Mouse (Mus musculus): ENCODE data around the gene Crim1. TPM values are rescaled to one million over a fixed set of nuclear protein-coding genes. Genes with fewer than 3 reads are reported as not detected.
"Not testable (repeated sequence)": the region's sequence is repeated elsewhere in the genome, so short reads cannot be mapped to it uniquely, and the experiment has no call there.

Gene Crim1
- polyA plus RNA-seq, 2 experiments: 10.5 to 22.9 TPM

GRCm38 (mm10) chr17:78248197-78248596 lies 48.1 kb downstream of the Crim1 start:
- no peaks in the 10 kb centered on the region for H3K9me3 ChIP-seq (ENCODE audit: control insufficient read depth, low read length)
- H3K27ac ChIP-seq (replicated peaks; ENCODE audit: low read depth, low read length): no peak overlapping the region
- H3K9ac ChIP-seq (ENCODE audit: low read depth, low read length, severe bottlenecking): no peak overlapping the region
- DNase-seq (ENCODE audit: low spot score) (no peak), ATAC-seq (ENCODE audit: low FRiP score, low read depth) (no peak)
- peaks cover 42% of the 10 kb centered on the region for H3K4me1 ChIP-seq (ENCODE audit: control insufficient read depth, insufficient read depth, low read length)
- H3K36me3 ChIP-seq (ENCODE audit: control insufficient read depth, insufficient read depth, low read length): no peaks in the 10 kb centered on the region
- no peaks in the 10 kb centered on the region for H3K27me3 ChIP-seq (ENCODE audit: control insufficient read depth, insufficient read depth, low read length)
- H3K4me3 ChIP-seq (replicated peaks; ENCODE audit: low read length): no peak overlapping the region
- no peak for TF ChIP-seq POLR2A (IDR thresholded peaks at IDR 0.05; ENCODE audit: borderline replicate concordance, extremely low read depth, insufficient read depth, insufficient read length)
- 43% methylated on average over 5 of the region's 5 CpGs for WGBS
- no peak overlapping the region for H3K4me2 ChIP-seq (replicated peaks; ENCODE audit: low read depth, low read length, severe bottlenecking)

- no peak overlapping the region for H3K9ac ChIP-seq (ENCODE audit: low read depth, low read length, severe bottlenecking)
- WGBS: 17% methylated on average over 3 of the region's 3 CpGs
- no peak for TF ChIP-seq POLR2A (IDR thresholded peaks at IDR 0.05; ENCODE audit: borderline replicate concordance, extremely low read depth, insufficient read depth, insufficient read length)
- no peak overlapping the region for H3K27ac ChIP-seq (replicated peaks; ENCODE audit: low read depth, low read length)
- ATAC-seq (ENCODE audit: low FRiP score, low read depth) (no peak), DNase-seq (ENCODE audit: low spot score) (no peak)
- H3K36me3 ChIP-seq (ENCODE audit: control insufficient read depth, insufficient read depth, low read length): no peaks in the 10 kb centered on the region
- H3K9me3 ChIP-seq (ENCODE audit: control insufficient read depth, low read length): no peaks in the 10 kb centered on the region
- no peak overlapping the region for H3K4me3 ChIP-seq (replicated peaks; ENCODE audit: low read length)
- H3K4me1 ChIP-seq (ENCODE audit: control insufficient read depth, insufficient read depth, low read length): peaks cover 42% of the 10 kb centered on the region
- H3K27me3 ChIP-seq (ENCODE audit: control insufficient read depth, insufficient read depth, low read length): no peaks in the 10 kb centered on the region
- no peak overlapping the region for H3K4me2 ChIP-seq (replicated peaks; ENCODE audit: low read depth, low read length, severe bottlenecking)
Observed at GRCm38 (mm10) chr17:78248943-78249342, 48.9 kb downstream of the Crim1 start.

DNA sequence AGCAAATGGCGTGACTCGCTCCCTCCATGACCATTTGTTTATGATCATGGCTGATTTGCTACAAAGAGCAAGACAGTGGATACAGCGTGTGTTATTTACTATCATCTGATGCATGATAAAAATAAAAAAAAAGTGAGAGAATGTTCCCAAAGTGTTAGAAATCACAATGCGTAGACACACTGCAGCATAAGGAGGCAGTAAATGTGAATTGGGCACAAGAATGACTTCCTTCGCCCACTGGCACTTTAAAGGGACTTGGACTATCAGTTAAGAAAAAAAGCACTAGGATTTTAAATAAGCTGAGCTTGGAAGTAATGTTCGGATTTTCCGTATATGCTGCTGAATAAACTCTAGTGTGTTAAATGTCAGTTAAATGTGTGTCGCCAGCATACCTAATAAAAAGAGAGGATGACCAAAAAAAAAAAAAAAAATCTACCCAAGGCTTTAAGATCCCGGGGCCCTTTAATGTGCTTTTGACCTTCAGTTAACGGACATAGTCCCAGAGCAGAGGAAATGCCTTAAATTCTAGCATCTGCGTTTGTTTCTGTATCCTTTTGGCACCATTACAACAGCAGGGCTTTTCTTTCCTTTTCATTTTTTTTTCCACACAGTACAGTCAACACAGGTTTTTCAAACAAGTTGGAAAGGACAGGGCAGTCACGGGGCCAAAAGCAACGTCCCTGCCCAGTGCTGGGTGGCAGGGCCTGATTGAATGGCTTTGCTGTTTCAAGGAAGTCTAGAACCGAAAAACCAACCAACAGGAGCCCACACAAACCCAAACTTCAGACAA lies 50.3 kb downstream of the Crim1 start:
- H3K9me3 ChIP-seq (ENCODE audit: control insufficient read depth, low read length): no peaks in the 10 kb centered on the region
- no peak overlapping the region for H3K27ac ChIP-seq (replicated peaks; ENCODE audit: low read depth, low read length)
- H3K36me3 ChIP-seq (ENCODE audit: control insufficient read depth, insufficient read depth, low read length): no peaks in the 10 kb centered on the region
- no peak overlapping the region for H3K4me2 ChIP-seq (replicated peaks; ENCODE audit: low read depth, low read length, severe bottlenecking)
- DNase-seq (ENCODE audit: low spot score): no peak
- WGBS: 44% methylated on average over 14 of the region's 14 CpGs
- no peak overlapping the region for H3K4me3 ChIP-seq (replicated peaks; ENCODE audit: low read length)
- TF ChIP-seq POLR2A (IDR thresholded peaks at IDR 0.05; ENCODE audit: borderline replicate concordance, extremely low read depth, insufficient read depth, insufficient read length): no peak
- no peak overlapping the region for H3K9ac ChIP-seq (ENCODE audit: low read depth, low read length, severe bottlenecking)
- peaks cover 39% of the 10 kb centered on the region for H3K4me1 ChIP-seq (ENCODE audit: control insufficient read depth, insufficient read depth, low read length)
- H3K27me3 ChIP-seq (ENCODE audit: control insufficient read depth, insufficient read depth, low read length): no peaks in the 10 kb centered on the region
- no peak for ATAC-seq (ENCODE audit: low FRiP score, low read depth)

DNA sequence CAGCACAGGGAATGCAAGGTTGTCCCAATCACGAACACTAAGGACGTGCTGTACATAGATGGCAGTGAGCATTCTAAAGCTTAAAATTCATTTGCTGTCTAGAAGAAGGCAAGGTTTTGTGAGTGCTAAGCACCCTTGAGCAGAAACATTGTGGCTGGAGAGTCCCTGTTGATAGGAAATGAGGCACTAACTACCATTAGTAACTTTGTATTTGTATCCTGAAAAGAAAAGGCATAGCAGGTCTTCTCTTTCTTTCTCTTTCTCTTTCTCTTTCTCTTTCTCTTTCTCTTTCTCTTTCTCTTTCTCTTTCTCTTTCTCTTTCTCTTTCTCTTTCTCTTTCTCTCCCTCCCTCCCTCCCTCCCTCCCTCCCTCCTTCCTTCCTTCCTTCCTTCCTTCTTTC lies 53.5 kb downstream of the Crim1 start:
- WGBS: 81% methylated on average over 2 of the region's 2 CpGs
- not testable (repeated sequence) for H3K9ac ChIP-seq (ENCODE audit: low read depth, low read length, severe bottlenecking); DNase-seq (ENCODE audit: low spot score); H3K36me3 ChIP-seq (ENCODE audit: control insufficient read depth, insufficient read depth, low read length); H3K9me3 ChIP-seq (ENCODE audit: control insufficient read depth, low read length); H3K4me2 ChIP-seq (replicated peaks; ENCODE audit: low read depth, low read length, severe bottlenecking); H3K27me3 ChIP-seq (ENCODE audit: control insufficient read depth, insufficient read depth, low read length); ATAC-seq (ENCODE audit: low FRiP score, low read depth); H3K4me3 ChIP-seq (replicated peaks; ENCODE audit: low read length); H3K27ac ChIP-seq (replicated peaks; ENCODE audit: low read depth, low read length)
- H3K4me1 ChIP-seq (ENCODE audit: control insufficient read depth, insufficient read depth, low read length): peaks cover 21% of the 10 kb centered on the region

GRCm38 (mm10) chr17:78254256-78254655 lies 54.2 kb downstream of the Crim1 start:
- TF ChIP-seq POLR2A (IDR thresholded peaks at IDR 0.05; ENCODE audit: borderline replicate concordance, extremely low read depth, insufficient read depth, insufficient read length): no peak
- H3K27me3 ChIP-seq (ENCODE audit: control insufficient read depth, insufficient read depth, low read length): no peaks in the 10 kb centered on the region
- DNase-seq (ENCODE audit: low spot score): no peak
- no peaks in the 10 kb centered on the region for H3K36me3 ChIP-seq (ENCODE audit: control insufficient read depth, insufficient read depth, low read length)
- no peak overlapping the region for H3K4me2 ChIP-seq (replicated peaks; ENCODE audit: low read depth, low read length, severe bottlenecking)
- no peak overlapping the region for H3K4me3 ChIP-seq (replicated peaks; ENCODE audit: low read length)
- H3K27ac ChIP-seq (replicated peaks; ENCODE audit: low read depth, low read length): no peak overlapping the region
- H3K4me1 ChIP-seq (ENCODE audit: control insufficient read depth, insufficient read depth, low read length): peaks cover 18% of the 10 kb centered on the region
- H3K9ac ChIP-seq (ENCODE audit: low read depth, low read length, severe bottlenecking): peak overlapping the region; percentile 13; the same call in 1 of the 2 replicates
- H3K9me3 ChIP-seq (ENCODE audit: control insufficient read depth, low read length): no peaks in the 10 kb centered on the region
- 68% methylated on average over 8 of the region's 8 CpGs for WGBS
- ATAC-seq (ENCODE audit: low FRiP score, low read depth): no peak

All from limb, embryonic 14.5 days (tissue).